Mouse (Mus musculus): Measurements from ENCODE around the gene Cfap44. TPM values are rescaled to one million over a fixed set of nuclear protein-coding genes. Genes with fewer than 3 reads are reported as not detected.

The Cfap44 gene
- polyA plus RNA-seq, 1 experiment = 4.8 TPM

- H3K4me1 ChIP-seq (ENCODE audit: control insufficient read depth, insufficient read depth, low read length) = no peaks in the 10 kb centered on the region
- TF ChIP-seq POLR2A (IDR thresholded peaks at IDR 0.05; ENCODE audit: borderline replicate concordance, extremely low read depth, low read depth, low read length) = no peak
- no peak for TF ChIP-seq CTCF (IDR thresholded peaks at IDR 0.05; ENCODE audit: insufficient read depth, low read length)
- no peak for DNase-seq
- no peak overlapping the region for H3K4me3 ChIP-seq (replicated peaks; ENCODE audit: extremely low read depth, low read depth, low read length)
- WGBS = 63% methylated on average over 6 of the region's 6 CpGs
Observed at GRCm38 (mm10) chr16:44516498-44516897, 121.9 kb downstream of the Cfap44 start.

GRCm38 (mm10) chr16:44523595-44523994 is 129.0 kb downstream of the Cfap44 start:
- H3K4me3 ChIP-seq (replicated peaks; ENCODE audit: extremely low read depth, low read depth, low read length) = no peak overlapping the region
- WGBS = 75% methylated on average over 7 of the region's 7 CpGs
- DNase-seq = no peak
- TF ChIP-seq CTCF (IDR thresholded peaks at IDR 0.05; ENCODE audit: insufficient read depth, low read length) = no peak
- TF ChIP-seq POLR2A (IDR thresholded peaks at IDR 0.05; ENCODE audit: borderline replicate concordance, extremely low read depth, low read depth, low read length) = no peak
- no peaks in the 10 kb centered on the region for H3K4me1 ChIP-seq (ENCODE audit: control insufficient read depth, insufficient read depth, low read length)

DNA sequence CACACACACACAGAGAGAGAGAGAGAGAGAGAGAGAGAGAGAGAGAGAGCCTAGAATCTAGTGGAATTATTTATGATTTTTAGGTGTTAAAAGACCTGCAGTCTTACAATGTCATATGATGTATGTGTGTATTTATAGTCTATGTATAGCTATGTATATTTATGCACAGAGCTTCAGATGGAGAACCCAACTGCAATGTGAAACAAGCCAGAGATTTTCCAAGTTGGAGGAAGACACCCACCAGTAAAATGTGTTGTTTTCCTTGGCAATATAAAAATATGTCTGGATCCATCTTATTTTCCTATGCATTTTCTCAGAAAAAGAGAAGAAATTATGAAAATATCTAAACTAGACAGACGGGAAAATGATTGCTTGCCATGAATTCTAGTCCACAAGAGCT is 131.4 kb downstream of the Cfap44 start:
- TF ChIP-seq CTCF (IDR thresholded peaks at IDR 0.05; ENCODE audit: insufficient read depth, low read length) = no peak
- no peak for TF ChIP-seq POLR2A (IDR thresholded peaks at IDR 0.05; ENCODE audit: borderline replicate concordance, extremely low read depth, low read depth, low read length)
- Histone ChIP-seq H3K4me3 (replicated peaks; ENCODE audit: extremely low read depth, low read depth, low read length) (no peak overlapping the region), H3K4me1 (ENCODE audit: control insufficient read depth, insufficient read depth, low read length) (no peaks in the 10 kb centered on the region)
- 85% methylated on average over 1 of the region's 1 CpGs for WGBS
- no peak for DNase-seq

DNA sequence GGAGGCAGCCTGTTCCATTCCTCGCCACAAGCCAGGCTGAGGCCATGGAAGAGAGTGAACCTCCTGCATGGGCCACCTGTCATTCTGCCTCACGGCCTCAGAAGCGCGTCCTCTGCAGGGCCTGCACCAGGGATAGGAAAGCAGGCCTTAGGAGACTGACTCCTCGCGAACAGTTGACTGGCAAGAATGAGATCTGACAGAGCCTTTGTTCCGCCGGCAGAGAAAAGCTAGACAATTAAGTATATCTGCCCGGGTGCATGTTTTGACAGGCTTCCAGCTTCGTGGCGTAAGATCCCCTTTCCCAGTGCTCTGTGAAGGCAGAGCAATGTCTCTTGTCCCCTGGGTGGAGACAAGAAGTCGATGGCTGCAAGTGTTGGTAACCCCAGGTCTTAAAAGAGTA is 132.1 kb downstream of the Cfap44 start:
- 46% methylated on average over 12 of the region's 12 CpGs for WGBS
- TF ChIP-seq POLR2A (IDR thresholded peaks at IDR 0.05; ENCODE audit: borderline replicate concordance, extremely low read depth, low read depth, low read length) (no peak), CTCF (IDR thresholded peaks at IDR 0.05; ENCODE audit: insufficient read depth, low read length) (no peak)
- no peak for DNase-seq
- Histone ChIP-seq H3K4me3 (replicated peaks; ENCODE audit: extremely low read depth, low read depth, low read length) (no peak overlapping the region), H3K4me1 (ENCODE audit: control insufficient read depth, insufficient read depth, low read length) (no peaks in the 10 kb centered on the region)

- DNase-seq = no peak
- Histone ChIP-seq H3K4me3 (replicated peaks; ENCODE audit: extremely low read depth, low read depth, low read length) (no peak overlapping the region), H3K4me1 (ENCODE audit: control insufficient read depth, insufficient read depth, low read length) (no peaks in the 10 kb centered on the region)
- WGBS = 60% methylated on average over 11 of the region's 11 CpGs
- no peak for TF ChIP-seq CTCF (IDR thresholded peaks at IDR 0.05; ENCODE audit: insufficient read depth, low read length)
- no peak for TF ChIP-seq POLR2A (IDR thresholded peaks at IDR 0.05; ENCODE audit: borderline replicate concordance, extremely low read depth, low read depth, low read length)
Observed at GRCm38 (mm10) chr16:44527218-44527905, 132.8 kb downstream of the Cfap44 start.

DNA sequence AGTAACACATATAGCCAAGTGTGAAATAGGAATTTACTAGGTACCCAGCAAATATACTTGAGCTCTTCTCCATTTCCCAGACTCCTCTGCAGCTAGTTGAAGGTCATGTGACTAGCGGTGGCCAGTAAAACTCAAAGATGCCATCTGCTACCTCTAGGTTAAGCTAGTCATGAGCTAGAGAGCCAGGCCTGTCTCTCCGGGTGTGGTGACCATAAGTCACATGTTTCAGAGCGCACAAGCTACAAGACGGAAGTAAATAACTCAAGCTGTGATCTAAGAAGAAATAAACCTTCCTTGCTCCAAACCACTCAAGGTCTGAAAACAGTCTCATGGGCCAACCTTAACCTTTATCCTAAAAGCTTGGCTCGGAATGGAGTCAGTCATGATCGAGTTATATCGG is 134.4 kb downstream of the Cfap44 start:
- no peak for TF ChIP-seq POLR2A (IDR thresholded peaks at IDR 0.05; ENCODE audit: borderline replicate concordance, extremely low read depth, low read depth, low read length)
- TF ChIP-seq CTCF (IDR thresholded peaks at IDR 0.05; ENCODE audit: insufficient read depth, low read length) = no peak
- Histone ChIP-seq H3K4me1 (ENCODE audit: control insufficient read depth, insufficient read depth, low read length) (no peaks in the 10 kb centered on the region), H3K4me3 (replicated peaks; ENCODE audit: extremely low read depth, low read depth, low read length) (no peak overlapping the region)
- WGBS = 85% methylated on average over 7 of the region's 7 CpGs
- DNase-seq = no peak

DNA sequence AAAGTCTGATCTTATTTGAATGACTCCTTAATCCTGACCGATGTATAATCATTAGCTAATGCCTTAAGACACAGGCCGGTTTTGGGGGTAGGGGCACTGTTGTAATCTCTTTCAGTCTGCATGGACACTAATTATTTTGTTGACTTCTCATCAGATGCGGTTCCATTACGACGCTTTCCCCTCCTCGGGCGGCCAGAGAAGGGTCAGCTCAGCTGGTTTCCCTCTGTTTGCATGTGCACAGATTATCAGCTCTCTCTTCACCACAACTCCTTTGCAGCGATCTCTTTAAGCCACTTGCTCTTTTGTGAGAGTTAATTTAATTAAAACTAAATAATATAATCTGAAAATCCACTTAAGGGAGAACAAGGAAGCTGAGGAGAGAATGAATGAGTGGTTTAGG is 135.1 kb downstream of the Cfap44 start:
- 63% methylated on average over 8 of the region's 8 CpGs for WGBS
- no peak for DNase-seq

GRCm38 (mm10) chr16:44530191-44530590 is 135.6 kb downstream of the Cfap44 start:
- Histone ChIP-seq H3K4me1 (ENCODE audit: control insufficient read depth, insufficient read depth, low read length) (no peaks in the 10 kb centered on the region), H3K4me3 (replicated peaks; ENCODE audit: extremely low read depth, low read depth, low read length) (no peak overlapping the region)
- DNase-seq = no peak
- TF ChIP-seq POLR2A (IDR thresholded peaks at IDR 0.05; ENCODE audit: borderline replicate concordance, extremely low read depth, low read depth, low read length) = no peak
- no peak for TF ChIP-seq CTCF (IDR thresholded peaks at IDR 0.05; ENCODE audit: insufficient read depth, low read length)
- 54% methylated on average over 9 of the region's 9 CpGs for WGBS

More for the DNA sequence above, 135.1 kb downstream of the Cfap44 start:
- no peaks in the 10 kb centered on the region for H3K4me1 ChIP-seq (ENCODE audit: control insufficient read depth, insufficient read depth, low read length)
- no peak overlapping the region for H3K4me3 ChIP-seq (replicated peaks; ENCODE audit: extremely low read depth, low read depth, low read length)
- TF ChIP-seq POLR2A (IDR thresholded peaks at IDR 0.05; ENCODE audit: borderline replicate concordance, extremely low read depth, low read depth, low read length) = no peak
- TF ChIP-seq CTCF (IDR thresholded peaks at IDR 0.05; ENCODE audit: insufficient read depth, low read length) = no peak

DNA sequence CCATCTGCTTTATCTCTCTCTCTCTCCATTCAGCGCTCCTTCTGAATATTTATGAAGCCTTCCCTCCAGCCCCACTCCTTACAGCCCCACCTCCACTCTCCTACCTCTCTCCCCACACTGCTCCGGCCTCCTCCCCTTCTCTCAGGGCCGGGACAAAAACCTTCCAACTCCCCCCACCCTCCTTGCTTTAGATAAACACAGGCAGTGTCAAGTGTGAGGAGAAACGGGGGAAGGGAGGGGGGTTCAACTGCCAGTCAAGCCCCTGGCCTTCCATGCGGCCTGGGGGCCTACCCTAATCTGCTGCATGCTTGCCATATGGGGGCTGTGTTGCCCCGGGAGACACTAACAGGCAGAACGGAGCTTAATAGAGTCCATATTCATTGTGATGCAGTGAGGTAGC is 136.2 kb downstream of the Cfap44 start:
- no peak for DNase-seq
- no peak overlapping the region for H3K4me3 ChIP-seq (replicated peaks; ENCODE audit: extremely low read depth, low read depth, low read length)
- no peak for TF ChIP-seq POLR2A (IDR thresholded peaks at IDR 0.05; ENCODE audit: borderline replicate concordance, extremely low read depth, low read depth, low read length)
- no peak for TF ChIP-seq CTCF (IDR thresholded peaks at IDR 0.05; ENCODE audit: insufficient read depth, low read length)
- WGBS = 17% methylated on average over 7 of the region's 7 CpGs
- H3K4me1 ChIP-seq (ENCODE audit: control insufficient read depth, insufficient read depth, low read length) = no peaks in the 10 kb centered on the region

- WGBS = 67% methylated on average over 12 of the region's 12 CpGs
- TF ChIP-seq POLR2A (IDR thresholded peaks at IDR 0.05; ENCODE audit: borderline replicate concordance, extremely low read depth, low read depth, low read length) (no peak), CTCF (IDR thresholded peaks at IDR 0.05; ENCODE audit: insufficient read depth, low read length) (no peak)
- no peak overlapping the region for H3K4me3 ChIP-seq (replicated peaks; ENCODE audit: extremely low read depth, low read depth, low read length)
- no peaks in the 10 kb centered on the region for H3K4me1 ChIP-seq (ENCODE audit: control insufficient read depth, insufficient read depth, low read length)
- DNase-seq = no peak
Observed at GRCm38 (mm10) chr16:44531239-44531797, 136.7 kb downstream of the Cfap44 start.

Other genes starting within 250 kb of the Cfap44 start
- 6.8 and 10.9 TPM in 2 replicates for gene Usf3, start 221.6 kb upstream of the Cfap44 start, polyA plus RNA-seq (2012; rRNA removed)
- 2.9 and 4.3 TPM in 2 replicates for gene Sidt1, start 61.6 kb upstream of the Cfap44 start, polyA plus RNA-seq (2012; rRNA removed)
- 7.6 and 8.9 TPM in 2 replicates for gene Spice1, start 47.7 kb upstream of the Cfap44 start, polyA plus RNA-seq (2012; rRNA removed)
- gene Boc, start 164.1 kb downstream of the Cfap44 start, polyA plus RNA-seq (2012; rRNA removed) = 22.2 and 23.4 TPM in 2 replicates

All from lung, adult 2 months (tissue).